Mouse (Mus musculus) yolk sac, embryonic 10.5 days (tissue): ENCODE data around the gene Arhgef3.

Source experiments
- DNase-seq: peaks from one replicate; pipeline ENCODE4 v3.0.0-alpha.2; 2017; ENCODE audit warnings: low spot score

Gene Arhgef3

DNA sequence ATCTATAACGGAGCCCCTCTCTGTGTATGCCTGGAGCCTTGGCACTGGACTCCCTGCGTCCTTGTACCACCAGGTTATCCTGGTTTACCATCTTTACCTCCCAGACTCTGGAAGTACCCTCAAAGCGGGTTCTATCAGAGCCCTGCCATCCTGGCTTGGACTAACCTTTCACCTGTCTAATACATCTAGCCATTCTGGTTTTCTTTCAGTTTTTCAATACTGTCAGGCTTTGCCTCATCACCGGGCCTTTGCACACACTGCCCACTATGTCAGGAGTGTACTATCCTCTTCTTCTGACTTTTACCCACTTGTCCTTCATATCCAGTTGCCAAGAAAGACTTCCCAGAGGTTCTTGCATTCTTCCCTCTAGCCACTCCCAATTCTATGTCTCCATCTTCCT lies 155.8 kb downstream of the Arhgef3 start:
- no peak for DNase-seq

DNA sequence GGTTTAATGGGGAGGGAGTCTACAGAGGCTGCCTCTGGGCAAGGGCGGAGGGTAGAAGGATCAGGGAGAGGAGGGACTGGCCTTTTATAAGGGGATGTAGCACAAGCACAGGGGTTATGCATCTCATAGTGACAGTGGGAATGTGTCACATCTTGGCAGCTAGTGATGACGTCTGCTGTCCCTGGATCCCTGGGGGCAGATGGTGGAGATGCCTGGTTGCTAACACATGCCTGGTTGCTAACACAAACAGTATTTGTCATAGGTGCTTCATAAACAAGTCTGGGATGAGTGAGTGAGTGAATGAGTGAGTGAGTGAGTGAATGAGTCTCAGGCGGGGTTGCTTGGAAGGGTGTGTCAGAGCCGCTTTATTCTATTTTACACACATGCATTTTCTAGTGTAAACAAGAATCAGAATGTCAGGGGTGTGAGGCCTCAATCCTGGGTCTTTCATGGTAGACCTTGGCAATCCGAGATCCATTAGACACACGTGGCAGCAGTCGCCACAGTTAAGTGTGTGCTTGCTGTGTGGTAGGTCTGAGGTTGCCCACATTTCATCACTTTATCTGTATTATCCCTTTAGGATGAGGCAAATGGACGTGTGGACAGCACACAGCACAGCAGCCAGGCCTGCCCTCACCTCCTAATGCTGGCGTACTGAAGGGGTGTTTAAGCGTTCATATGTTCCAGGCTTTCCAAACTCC lies 156.8 kb downstream of the Arhgef3 start:
- DNase-seq: no peak

DNA sequence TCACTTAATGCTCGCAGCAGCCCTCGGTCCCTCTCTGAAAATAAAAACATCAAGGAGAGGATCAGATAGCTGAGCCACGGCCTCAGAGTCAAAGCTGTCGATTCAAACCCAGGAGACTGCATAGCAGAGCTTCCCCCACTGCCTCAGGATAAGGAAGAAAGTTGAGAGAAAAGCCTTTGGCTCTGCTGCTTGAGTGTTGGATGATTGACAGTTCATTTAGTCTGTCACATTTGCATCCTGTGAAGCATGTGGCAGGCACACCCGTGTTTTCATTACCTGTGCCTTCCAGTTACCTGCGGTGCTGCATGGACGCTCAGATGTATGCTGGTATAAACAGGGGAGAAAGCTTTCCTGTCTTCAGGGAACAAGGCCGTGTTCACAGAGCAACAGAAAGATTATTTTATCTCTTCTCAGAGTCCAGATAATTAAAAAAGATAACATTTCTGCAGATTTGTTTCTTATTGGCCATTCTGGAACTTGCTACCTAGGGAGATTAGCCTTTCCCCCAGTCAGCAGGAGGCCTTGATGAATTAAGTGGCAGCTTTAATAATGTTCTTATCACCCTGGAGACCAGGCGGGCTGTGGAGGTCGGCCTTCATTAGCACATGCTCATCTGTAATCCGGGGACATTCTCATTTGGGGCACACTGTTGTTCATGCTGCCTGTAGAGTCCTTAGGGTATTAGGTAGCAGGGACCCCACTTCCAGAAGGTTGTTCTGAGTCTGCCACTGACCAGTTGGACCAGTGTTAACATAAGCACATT lies 157.6 kb downstream of the Arhgef3 start:
- no peak for DNase-seq

DNA sequence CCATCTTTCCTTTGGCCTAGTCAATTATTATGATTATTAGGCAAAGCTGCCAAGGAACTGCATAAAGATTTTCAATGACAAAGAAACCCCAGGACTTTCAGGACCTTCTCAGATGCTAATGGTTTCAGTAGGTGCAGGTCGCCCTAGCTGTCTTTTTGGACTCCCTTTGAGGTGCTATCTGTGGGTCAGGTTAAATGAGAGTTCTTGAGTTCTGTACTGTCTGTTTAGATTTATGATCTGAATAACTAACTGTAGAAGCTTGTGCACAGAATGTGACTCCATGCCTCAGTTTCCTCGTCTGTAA lies 158.1 kb downstream of the Arhgef3 start:
- no peak for DNase-seq

DNA sequence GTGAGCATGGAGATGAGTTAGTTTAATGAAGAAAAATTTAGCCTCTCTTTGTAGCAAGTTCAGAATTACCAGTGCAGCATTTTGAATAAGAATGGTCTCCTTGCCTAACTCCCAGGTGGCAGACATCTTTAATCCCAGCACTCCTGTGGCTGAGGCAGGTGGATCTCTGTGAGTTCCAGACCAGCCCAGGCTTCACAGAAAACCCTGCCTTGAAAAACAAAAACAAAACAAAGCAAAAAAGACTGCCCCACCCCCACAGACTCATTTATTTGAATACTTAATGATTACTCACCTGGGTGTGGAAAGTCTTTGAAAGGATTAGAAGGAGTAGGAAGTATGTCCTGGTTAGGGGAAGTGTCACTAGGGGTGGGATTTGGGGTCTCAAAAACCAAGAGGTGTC lies 158.5 kb downstream of the Arhgef3 start:
- DNase-seq: no peak

DNA sequence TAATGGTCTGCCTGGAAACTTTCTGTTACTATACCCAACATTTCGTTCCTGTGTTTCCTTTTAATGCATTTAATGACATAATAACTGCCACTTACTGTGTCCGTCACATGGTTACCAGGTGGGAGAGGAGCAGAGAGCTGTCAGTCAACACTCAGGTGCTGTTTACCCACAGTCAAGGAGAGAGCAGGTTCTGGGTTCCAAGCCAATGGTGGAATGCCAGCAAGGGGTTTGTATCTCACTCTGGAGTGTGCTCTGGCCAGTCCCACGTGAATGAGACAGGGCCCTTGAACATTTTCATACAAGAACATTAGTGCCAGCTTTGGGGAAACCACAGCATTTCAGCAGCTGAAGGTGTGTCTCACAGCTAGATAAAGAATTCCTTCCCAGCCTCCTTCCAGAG lies 162.6 kb downstream of the Arhgef3 start:
- DNase-seq: no peak

DNA sequence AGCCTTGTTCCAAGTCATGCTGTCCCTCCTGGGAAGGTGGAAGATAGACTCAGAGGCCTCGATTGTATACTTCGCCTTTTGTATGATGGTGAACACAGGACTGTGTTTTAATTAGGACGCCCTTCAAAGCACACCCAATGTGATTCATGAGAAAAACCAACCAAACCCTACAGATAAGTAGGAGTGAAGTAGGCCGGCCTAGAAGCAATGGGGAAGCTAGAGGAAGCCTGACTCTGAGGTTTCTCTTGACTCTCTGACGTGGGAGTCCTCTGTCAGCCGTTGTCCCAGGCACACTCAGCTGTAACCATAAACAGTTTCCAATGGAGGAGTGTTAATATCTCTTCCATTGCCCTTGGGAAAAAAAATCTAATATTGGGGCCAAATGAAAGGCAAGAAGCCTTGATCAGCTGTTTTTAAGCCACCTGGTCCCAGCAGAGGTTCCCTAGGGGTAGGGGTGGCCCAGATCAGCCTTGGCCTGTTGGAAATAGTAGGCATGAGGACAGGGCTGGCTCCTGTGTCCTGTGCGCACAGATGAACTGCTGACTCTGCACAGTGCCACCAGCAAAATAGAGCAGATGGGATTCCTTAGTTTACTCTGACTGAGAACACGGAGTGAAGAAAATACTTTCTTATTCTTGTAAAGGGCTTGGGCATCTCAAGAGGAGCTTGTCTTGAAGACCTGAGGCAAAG lies 165.6 kb downstream of the Arhgef3 start:
- no peak for DNase-seq

DNA sequence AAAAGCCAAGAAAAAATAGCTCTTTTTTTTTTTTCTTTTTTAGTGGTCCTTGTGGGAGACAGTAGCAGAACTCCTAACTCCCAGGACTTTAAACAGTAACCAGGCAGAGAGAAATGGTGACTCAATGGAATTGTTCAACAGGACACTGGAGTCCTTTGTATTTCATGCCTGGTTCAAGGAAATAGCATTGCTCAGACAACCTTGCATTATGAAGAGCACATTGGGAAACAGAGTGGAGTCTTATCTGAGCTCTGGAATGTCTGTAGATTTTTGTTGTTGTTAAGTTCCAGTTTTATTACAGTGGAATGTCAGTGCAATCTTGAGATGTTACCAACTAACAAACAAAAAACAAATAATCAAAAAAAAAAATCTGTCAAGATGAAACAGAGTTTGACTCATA lies 169.3 kb downstream of the Arhgef3 start:
- DNase-seq: no peak

DNA sequence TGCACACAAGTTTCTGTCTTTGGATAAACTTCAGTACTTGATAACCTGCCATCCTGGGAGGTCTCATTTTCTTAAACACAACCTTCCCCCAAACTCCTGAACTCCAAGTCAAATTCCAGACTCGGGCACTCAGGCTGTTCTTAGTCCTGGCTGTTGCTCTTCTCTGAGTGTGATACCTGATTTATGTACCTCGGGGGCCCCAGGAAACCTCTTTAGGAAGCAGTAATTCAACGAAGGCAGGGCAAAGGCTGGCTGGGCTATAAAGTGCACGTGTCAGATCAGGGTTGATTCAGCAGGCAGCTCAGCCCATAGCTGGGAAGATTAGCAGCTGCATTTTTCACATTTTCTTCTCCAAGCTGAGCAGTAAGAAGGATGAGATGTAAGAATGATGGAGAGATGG lies 171.5 kb downstream of the Arhgef3 start:
- peak; percentile 64 for DNase-seq

DNA sequence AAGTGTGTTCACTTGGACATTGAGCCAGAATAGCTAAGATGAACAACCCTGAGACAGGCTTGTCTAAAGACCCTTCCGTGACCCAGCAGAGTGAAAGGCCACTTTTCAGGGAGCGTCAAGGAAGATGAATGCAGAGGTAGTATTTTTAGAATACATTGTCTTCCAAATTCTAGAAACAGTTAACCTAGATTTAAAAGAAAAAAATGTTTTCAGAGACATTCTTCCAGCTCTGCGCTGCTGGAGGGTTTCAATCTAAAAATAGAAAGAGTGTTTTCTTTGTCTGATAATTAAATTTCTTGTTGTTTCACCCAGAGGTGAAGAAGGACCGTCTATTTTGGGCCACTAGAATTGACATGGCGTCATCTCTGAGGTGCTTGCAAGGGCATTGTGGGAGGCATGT lies 174.4 kb downstream of the Arhgef3 start:
- no peak for DNase-seq

DNA sequence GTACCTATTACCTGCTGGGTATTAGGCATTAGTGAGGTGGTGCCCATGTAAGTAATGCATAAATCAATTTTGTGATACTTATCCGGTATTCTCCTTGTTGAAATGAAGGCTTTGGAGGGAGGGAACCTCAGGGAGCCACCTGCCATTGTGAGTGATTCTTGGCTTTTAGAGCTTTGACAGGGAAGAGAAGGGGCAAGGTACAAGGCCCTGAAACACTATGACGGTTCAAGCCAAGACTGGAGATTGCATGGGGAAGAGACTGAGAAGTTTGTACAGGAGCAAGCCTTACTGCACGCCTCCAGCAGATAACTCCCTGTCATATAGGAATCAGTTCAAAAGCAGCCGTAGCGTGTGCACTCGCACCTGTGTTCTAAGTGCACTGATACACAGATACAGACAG lies 177.4 kb downstream of the Arhgef3 start:
- DNase-seq: no peak

DNA sequence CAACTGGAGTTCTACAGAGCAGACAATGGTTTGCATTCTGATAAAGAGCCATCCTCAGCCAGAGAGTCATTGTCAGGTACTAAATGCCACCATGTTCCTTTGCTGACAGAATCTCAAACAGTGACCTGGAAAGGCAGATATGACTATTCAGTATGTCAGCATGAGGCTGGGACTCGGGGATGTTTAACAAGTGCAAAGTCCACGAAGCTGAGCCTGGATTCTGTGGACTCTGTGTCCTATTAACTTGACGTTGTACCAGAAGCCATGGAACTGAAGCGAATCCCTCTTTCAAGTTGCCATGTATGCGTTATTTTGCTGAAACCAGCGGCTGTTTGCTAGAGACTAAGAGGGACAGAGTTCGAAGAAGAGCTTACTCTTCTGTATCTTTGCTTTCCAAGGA lies 181.1 kb downstream of the Arhgef3 start:
- peak; percentile 80 for DNase-seq

DNA sequence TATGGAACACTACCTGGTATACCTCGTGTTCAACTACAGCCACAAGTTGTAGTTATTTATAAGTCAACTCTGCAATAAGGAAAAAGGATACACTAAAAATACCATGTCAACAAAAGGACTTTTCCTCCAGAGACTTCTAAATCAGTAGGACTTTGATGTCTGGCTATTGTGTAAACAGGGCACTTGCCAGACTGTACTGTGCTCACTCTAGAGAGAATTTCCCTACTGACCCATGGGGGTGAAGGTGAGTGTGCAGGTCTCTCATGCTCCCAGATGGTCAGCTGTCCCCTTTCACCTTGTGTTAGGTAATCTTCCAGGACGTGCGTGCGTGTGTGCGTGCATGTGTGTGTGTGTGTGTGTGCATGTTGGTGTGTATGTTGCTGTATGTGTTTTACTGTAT lies 182.3 kb downstream of the Arhgef3 start:
- DNase-seq: peak; percentile 47

DNA sequence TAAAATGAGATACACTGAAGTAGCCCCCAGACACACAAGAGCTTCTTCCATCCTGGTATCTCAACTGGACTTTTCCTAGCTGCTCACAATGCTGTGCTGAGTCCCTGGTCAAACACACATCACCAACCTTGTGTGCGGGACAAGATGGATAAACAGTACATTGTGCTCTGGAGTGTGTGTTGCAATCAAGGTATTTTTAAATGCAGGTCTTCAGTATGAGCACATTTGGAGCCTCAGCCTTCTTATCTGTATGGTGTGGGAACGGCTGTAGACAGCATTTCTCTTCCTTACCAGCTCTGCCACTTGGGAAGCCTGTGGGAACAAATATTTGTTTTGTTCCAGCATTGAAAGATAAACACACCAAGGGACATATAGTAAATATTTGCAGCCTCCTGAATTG lies 184.2 kb downstream of the Arhgef3 start:
- no peak for DNase-seq

DNA sequence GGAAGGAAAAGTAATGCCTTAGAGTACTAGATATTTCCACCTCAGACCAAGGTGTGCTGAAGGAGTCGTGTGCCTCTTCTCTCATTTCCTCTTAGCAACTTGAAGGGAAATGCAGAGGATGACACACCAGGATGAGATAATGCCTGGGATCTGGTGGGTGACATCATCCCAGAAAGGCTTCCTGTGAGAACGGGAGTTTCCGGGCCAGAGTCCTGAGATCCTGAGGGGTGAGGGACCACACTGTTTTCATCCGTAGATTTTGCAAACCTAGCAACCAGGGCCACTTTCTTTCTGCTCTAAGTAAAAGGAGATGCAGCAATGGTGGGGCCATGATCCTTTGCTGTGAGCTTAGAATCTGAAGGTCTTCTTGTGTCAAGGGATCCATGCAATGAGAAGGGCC lies 185.0 kb downstream of the Arhgef3 start:
- DNase-seq: no peak

DNA sequence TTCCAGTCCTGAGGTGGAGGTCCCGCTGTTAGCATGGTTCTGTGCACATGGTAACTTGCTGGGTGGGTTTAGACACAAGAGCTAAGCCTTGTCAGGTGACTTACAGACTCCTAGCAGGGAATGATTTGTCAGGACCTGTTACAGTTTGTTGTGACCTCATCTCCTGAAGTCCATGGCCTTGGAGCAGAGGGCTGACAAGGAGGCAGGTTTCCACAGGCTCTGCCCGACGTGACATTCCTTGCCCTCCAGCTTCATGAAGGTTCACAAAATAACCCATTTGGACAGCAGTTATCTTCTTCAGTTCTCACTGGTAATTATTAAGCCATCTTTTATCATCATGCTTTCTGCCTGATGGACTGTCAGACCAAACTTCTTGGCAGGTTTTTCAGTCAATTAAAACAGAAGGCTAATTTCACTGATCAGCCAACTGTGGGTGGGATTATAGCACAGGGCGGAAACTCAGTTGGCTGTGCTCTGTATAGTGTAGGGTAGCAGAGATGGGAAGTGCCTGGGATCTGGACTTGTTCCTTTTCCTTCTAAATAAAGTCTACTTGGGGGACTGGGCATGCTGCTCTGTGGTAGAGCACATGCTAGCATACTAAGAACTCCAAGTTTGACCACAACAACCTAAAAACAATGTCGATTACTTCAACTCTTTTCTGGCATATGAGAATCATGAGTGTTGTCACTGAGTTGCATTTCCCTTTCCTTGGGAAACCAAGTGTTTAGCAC lies 187.2 kb downstream of the Arhgef3 start:
- no peak for DNase-seq

DNA sequence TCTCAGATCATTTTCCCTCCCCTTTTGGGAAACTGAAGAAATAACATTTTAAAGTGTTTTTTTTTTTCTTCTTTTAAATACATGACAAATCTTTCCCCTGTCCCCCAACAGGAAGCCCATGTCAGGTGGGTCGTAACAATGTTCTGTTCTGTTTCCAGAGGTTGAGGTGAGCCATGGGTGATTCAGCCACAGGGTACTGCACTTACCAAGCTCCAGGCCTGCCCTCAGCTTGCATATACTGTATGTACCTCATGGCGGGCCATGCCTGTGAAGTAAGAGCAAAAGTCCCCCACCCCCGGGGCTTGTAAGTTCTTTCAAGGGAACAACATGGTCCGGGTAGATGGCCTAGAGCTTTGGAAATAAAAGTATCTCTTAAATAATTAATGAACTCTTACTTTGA lies 188.6 kb downstream of the Arhgef3 start:
- DNase-seq: no peak

DNA sequence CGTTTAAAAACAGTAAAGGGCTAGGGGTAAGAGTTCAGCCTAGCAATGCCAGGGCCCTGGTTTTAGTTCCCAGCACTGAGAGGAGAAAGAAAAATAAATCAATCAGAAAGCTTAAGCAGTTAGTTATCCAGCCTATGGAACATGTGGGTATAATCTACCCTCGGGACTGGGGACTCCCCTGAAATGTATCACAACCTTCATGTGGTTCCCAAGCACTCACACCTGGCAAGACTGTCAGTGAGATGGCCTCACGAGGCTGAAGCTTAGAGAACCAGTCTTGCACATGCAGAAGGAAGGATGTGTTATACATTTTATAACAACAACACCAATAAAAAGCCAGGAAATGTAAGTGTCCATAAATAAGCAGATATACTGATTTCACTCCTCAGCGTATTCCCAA lies 189.7 kb downstream of the Arhgef3 start:
- DNase-seq: no peak

DNA sequence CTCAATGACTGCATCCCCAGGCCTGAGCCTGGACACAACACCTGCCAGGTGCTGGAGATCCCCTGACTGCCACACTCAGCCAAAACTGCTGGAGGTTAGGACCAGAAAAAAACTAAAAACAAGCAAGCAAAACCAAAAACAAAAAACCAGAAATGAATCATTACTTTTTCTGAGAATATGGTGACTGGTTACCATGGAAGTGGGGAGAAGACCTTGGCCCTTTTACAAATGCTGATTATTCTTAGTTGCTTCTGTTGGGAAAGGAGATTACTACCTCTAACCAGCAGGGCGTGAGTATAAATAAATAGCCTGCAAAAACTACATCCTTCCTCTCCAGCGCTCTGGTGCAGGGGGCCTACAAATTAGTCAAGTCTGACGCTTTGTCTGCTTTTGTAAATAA lies 194.1 kb downstream of the Arhgef3 start:
- DNase-seq: no peak

DNA sequence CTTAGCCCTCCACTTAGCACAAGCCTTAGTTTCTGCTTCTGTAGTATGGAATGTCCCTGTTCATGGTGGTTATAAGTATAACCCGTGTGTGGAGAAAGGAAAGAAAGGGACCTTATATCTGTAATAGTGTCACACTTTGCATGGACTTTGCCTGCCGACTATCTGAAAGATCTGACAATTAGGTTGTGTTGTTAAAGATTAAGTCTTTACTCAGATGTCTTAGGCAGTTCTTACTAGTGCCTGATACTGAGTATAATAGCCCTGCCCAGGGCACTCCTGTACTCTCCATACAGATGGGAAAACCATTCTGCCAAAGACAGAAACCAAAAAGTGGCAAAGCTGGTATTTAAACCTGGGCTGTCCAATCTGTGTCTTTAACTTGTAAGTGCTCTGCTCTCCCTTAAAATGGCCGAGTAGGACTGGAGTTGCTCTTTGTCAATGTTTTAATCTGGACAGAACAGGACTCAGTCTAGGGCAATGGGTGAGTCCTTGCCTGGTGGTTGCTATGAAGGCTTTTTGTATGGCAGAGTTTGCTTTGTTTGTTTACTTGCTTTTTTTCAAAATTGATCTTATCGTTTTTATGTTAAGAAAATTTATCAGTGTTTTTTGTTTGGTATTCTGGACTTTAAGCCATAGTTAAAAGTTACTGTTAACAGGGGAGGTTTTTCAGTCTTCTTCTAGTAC lies 196.0 kb downstream of the Arhgef3 start:
- no peak for DNase-seq

DNA sequence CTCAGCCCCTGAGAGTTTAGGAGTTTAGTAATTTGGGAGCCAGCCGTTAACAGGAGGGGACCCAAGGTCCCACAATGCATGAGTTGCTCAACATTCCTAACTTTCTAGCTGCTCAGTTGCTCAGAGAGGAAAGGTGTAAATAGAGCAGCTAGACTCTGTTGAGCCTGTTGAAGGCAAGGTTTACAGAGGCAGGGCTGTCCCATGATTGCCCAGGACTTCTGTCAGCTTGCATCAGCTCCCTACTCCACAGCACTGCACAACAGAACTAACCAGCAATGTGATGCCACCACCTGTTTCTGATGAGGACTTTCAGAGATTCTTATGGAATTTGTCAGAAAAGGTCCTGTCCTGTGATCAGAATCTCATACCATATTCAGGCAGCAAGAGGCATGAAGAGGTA lies 197.7 kb downstream of the Arhgef3 start:
- peak; percentile 32 for DNase-seq

DNA sequence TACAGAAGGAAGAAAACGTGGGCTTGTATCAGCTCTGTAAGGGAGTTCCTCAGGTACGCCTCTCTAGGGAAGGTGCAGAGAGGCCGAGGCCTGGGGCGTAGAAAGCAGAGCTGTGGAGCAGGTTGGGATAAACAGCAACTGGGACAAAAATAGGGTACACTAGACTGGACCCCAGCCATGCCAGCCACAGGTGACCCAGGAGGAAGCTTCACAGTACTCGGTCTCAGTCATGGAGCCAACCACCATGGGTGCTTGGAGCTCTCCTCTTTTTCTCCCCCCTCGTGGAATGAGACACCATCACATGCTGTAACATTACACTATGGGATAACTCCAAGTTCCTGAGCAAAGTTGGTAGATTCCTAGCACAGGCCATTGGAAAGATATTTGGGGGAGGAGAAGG lies 201.0 kb downstream of the Arhgef3 start:
- DNase-seq: no peak
